Mouse (Mus musculus): ENCODE data around the gene Nhlh2. TPM values are rescaled to one million over a fixed set of nuclear protein-coding genes. Genes with fewer than 3 reads are reported as not detected.

The Nhlh2 gene
- polyA plus RNA-seq, 1 experiment from 2014 or later, result 18.4 TPM

- no peak overlapping the region for H3K9ac ChIP-seq (ENCODE audit: low read length)
- ATAC-seq (no peak), DNase-seq (ENCODE audit: low spot score) (no peak)
- H3K4me2 ChIP-seq (ENCODE audit: low read length), result no peak overlapping the region
- H3K4me1 ChIP-seq (ENCODE audit: control insufficient read depth, insufficient read depth, low read length), result peaks cover 4% of the 10 kb centered on the region; the same call in 1 of the 2 replicates
- H3K27ac ChIP-seq (ENCODE audit: low read depth, low read length), result no peak overlapping the region
- no peaks in the 10 kb centered on the region for H3K36me3 ChIP-seq (ENCODE audit: control insufficient read depth, insufficient read depth, low read length)
- H3K9me3 ChIP-seq (replicated peaks; ENCODE audit: control insufficient read depth, low read length), result no peaks in the 10 kb centered on the region
- H3K27me3 ChIP-seq (replicated peaks; ENCODE audit: control insufficient read depth, insufficient read depth, low read length), result no peaks in the 10 kb centered on the region
- WGBS, result 73% methylated on average over 1 of the region's 1 CpGs
- no peak overlapping the region for H3K4me3 ChIP-seq (ENCODE audit: low read depth, low read length)
These were observed 10.7 kb downstream of the Nhlh2 start for GRCm38 (mm10) chr3:102020604-102021003.

GRCm38 (mm10) chr3:102022721-102023120 lies 12.8 kb downstream of the Nhlh2 start:
- H3K9ac ChIP-seq (ENCODE audit: low read length), result no peak overlapping the region
- H3K27me3 ChIP-seq (replicated peaks; ENCODE audit: control insufficient read depth, insufficient read depth, low read length), result no peaks in the 10 kb centered on the region
- no peaks in the 10 kb centered on the region for H3K36me3 ChIP-seq (ENCODE audit: control insufficient read depth, insufficient read depth, low read length)
- peak overlapping the region; percentile 55; the same call in 1 of the 2 replicates for H3K27ac ChIP-seq (ENCODE audit: low read depth, low read length)
- WGBS, result 43% methylated on average over 2 of the region's 2 CpGs
- DNase-seq (ENCODE audit: low spot score) (no peak), ATAC-seq (no peak)
- H3K4me2 ChIP-seq (ENCODE audit: low read length), result no peak overlapping the region
- H3K4me3 ChIP-seq (ENCODE audit: low read depth, low read length), result no peak overlapping the region
- H3K4me1 ChIP-seq (ENCODE audit: control insufficient read depth, insufficient read depth, low read length), result peaks cover 6% of the 10 kb centered on the region; the same call in 1 of the 2 replicates
- H3K9me3 ChIP-seq (replicated peaks; ENCODE audit: control insufficient read depth, low read length), result no peaks in the 10 kb centered on the region

- Histone ChIP-seq H3K4me2 (ENCODE audit: low read length) (peak overlapping the region; percentile 52), H3K4me3 (ENCODE audit: low read depth, low read length) (peak overlapping the region; percentile 19; the same call in 1 of the 2 replicates), H3K4me1 (ENCODE audit: control insufficient read depth, insufficient read depth, low read length) (peaks cover 6% of the 10 kb centered on the region; the same call in 1 of the 2 replicates), H3K27ac (ENCODE audit: low read depth, low read length) (peak overlapping the region; percentile 55; the same call in 1 of the 2 replicates), H3K9me3 (replicated peaks; ENCODE audit: control insufficient read depth, low read length) (no peaks in the 10 kb centered on the region), H3K27me3 (replicated peaks; ENCODE audit: control insufficient read depth, insufficient read depth, low read length) (no peaks in the 10 kb centered on the region), H3K9ac (ENCODE audit: low read length) (peak overlapping the region; percentile 46; the same call in 1 of the 2 replicates), H3K36me3 (ENCODE audit: control insufficient read depth, insufficient read depth, low read length) (no peaks in the 10 kb centered on the region)
- 1% methylated on average over 29 of the region's 31 CpGs for WGBS
- no peak for DNase-seq (ENCODE audit: low spot score)
- ATAC-seq, result peak; percentile 63
These were observed 13.5 kb downstream of the Nhlh2 start for GRCm38 (mm10) chr3:102023337-102023736.

GRCm38 (mm10) chr3:102023829-102024228 lies 14.0 kb downstream of the Nhlh2 start:
- peak overlapping the region; percentile 55; the same call in 1 of the 2 replicates for H3K27ac ChIP-seq (ENCODE audit: low read depth, low read length)

GRCm38 (mm10) chr3:102024981-102025451 lies 15.1 kb downstream of the Nhlh2 start:
- DNase-seq (ENCODE audit: low spot score), result peak; percentile 83
- ATAC-seq, result peak; percentile 87
- WGBS, result 19% methylated on average over 9 of the region's 9 CpGs
- Histone ChIP-seq H3K9ac (ENCODE audit: low read length) (no peak overlapping the region), H3K4me3 (ENCODE audit: low read depth, low read length) (no peak overlapping the region), H3K27ac (ENCODE audit: low read depth, low read length) (peak overlapping the region; percentile 15; the same call in 1 of the 2 replicates), H3K9me3 (replicated peaks; ENCODE audit: control insufficient read depth, low read length) (no peaks in the 10 kb centered on the region), H3K4me1 (ENCODE audit: control insufficient read depth, insufficient read depth, low read length) (peaks cover 6% of the 10 kb centered on the region; the same call in 1 of the 2 replicates), H3K36me3 (ENCODE audit: control insufficient read depth, insufficient read depth, low read length) (no peaks in the 10 kb centered on the region), H3K4me2 (ENCODE audit: low read length) (no peak overlapping the region), H3K27me3 (replicated peaks; ENCODE audit: control insufficient read depth, insufficient read depth, low read length) (no peaks in the 10 kb centered on the region)

More at GRCm38 (mm10) chr3:102023829-102024228, 14.0 kb downstream of the Nhlh2 start:
- Histone ChIP-seq H3K4me3 (ENCODE audit: low read depth, low read length) (peak overlapping the region; percentile 19; the same call in 1 of the 2 replicates), H3K36me3 (ENCODE audit: control insufficient read depth, insufficient read depth, low read length) (no peaks in the 10 kb centered on the region), H3K9me3 (replicated peaks; ENCODE audit: control insufficient read depth, low read length) (no peaks in the 10 kb centered on the region), H3K4me2 (ENCODE audit: low read length) (peak overlapping the region; percentile 52), H3K4me1 (ENCODE audit: control insufficient read depth, insufficient read depth, low read length) (peaks cover 6% of the 10 kb centered on the region; the same call in 1 of the 2 replicates), H3K27me3 (replicated peaks; ENCODE audit: control insufficient read depth, insufficient read depth, low read length) (no peaks in the 10 kb centered on the region), H3K9ac (ENCODE audit: low read length) (peak overlapping the region; percentile 46; the same call in 1 of the 2 replicates)
- DNase-seq (ENCODE audit: low spot score), result peak; percentile 17
- ATAC-seq, result no peak
- WGBS, result 4% methylated on average over 5 of the region's 5 CpGs

- Histone ChIP-seq H3K4me2 (ENCODE audit: low read length) (no peak overlapping the region), H3K27ac (ENCODE audit: low read depth, low read length) (peak overlapping the region; percentile 65; the same call in 1 of the 2 replicates), H3K9ac (ENCODE audit: low read length) (no peak overlapping the region), H3K27me3 (replicated peaks; ENCODE audit: control insufficient read depth, insufficient read depth, low read length) (no peaks in the 10 kb centered on the region), H3K4me1 (ENCODE audit: control insufficient read depth, insufficient read depth, low read length) (peaks cover 6% of the 10 kb centered on the region; the same call in 1 of the 2 replicates), H3K9me3 (replicated peaks; ENCODE audit: control insufficient read depth, low read length) (no peaks in the 10 kb centered on the region), H3K4me3 (ENCODE audit: low read depth, low read length) (no peak overlapping the region), H3K36me3 (ENCODE audit: control insufficient read depth, insufficient read depth, low read length) (no peaks in the 10 kb centered on the region)
- ATAC-seq, result peak; percentile 52
- WGBS, result 58% methylated on average over 5 of the region's 5 CpGs
- DNase-seq (ENCODE audit: low spot score), result no peak
These were observed 15.8 kb downstream of the Nhlh2 start for GRCm38 (mm10) chr3:102025659-102026058.

GRCm38 (mm10) chr3:102027880-102028279 lies 18.0 kb downstream of the Nhlh2 start:
- H3K27me3 ChIP-seq (replicated peaks; ENCODE audit: control insufficient read depth, insufficient read depth, low read length), result no peaks in the 10 kb centered on the region
- H3K9me3 ChIP-seq (replicated peaks; ENCODE audit: control insufficient read depth, low read length), result no peaks in the 10 kb centered on the region
- no peaks in the 10 kb centered on the region for H3K36me3 ChIP-seq (ENCODE audit: control insufficient read depth, insufficient read depth, low read length)
- no peak for ATAC-seq
- H3K4me1 ChIP-seq (ENCODE audit: control insufficient read depth, insufficient read depth, low read length), result peaks cover 6% of the 10 kb centered on the region; the same call in 1 of the 2 replicates
- H3K4me2 ChIP-seq (ENCODE audit: low read length), result no peak overlapping the region
- no peak overlapping the region for H3K9ac ChIP-seq (ENCODE audit: low read length)
- WGBS, result 72% methylated on average over 6 of the region's 6 CpGs
- DNase-seq (ENCODE audit: low spot score), result no peak
- no peak overlapping the region for H3K27ac ChIP-seq (ENCODE audit: low read depth, low read length)
- no peak overlapping the region for H3K4me3 ChIP-seq (ENCODE audit: low read depth, low read length)

GRCm38 (mm10) chr3:102037806-102038205 lies 27.9 kb downstream of the Nhlh2 start:
- Histone ChIP-seq H3K9me3 (replicated peaks; ENCODE audit: control insufficient read depth, low read length) (no peaks in the 10 kb centered on the region), H3K9ac (ENCODE audit: low read length) (no peak overlapping the region), H3K27me3 (replicated peaks; ENCODE audit: control insufficient read depth, insufficient read depth, low read length) (no peaks in the 10 kb centered on the region), H3K4me3 (ENCODE audit: low read depth, low read length) (no peak overlapping the region), H3K36me3 (ENCODE audit: control insufficient read depth, insufficient read depth, low read length) (no peaks in the 10 kb centered on the region), H3K27ac (ENCODE audit: low read depth, low read length) (no peak overlapping the region), H3K4me1 (ENCODE audit: control insufficient read depth, insufficient read depth, low read length) (no peaks in the 10 kb centered on the region), H3K4me2 (ENCODE audit: low read length) (no peak overlapping the region)
- DNase-seq (ENCODE audit: low spot score) (no peak), ATAC-seq (no peak)
- WGBS, result 92% methylated on average over 5 of the region's 5 CpGs

GRCm38 (mm10) chr3:102038608-102039007 lies 28.7 kb downstream of the Nhlh2 start:
- DNase-seq (ENCODE audit: low spot score) (no peak), ATAC-seq (no peak)
- Histone ChIP-seq H3K27ac (ENCODE audit: low read depth, low read length) (no peak overlapping the region), H3K9me3 (replicated peaks; ENCODE audit: control insufficient read depth, low read length) (no peaks in the 10 kb centered on the region), H3K27me3 (replicated peaks; ENCODE audit: control insufficient read depth, insufficient read depth, low read length) (no peaks in the 10 kb centered on the region), H3K36me3 (ENCODE audit: control insufficient read depth, insufficient read depth, low read length) (no peaks in the 10 kb centered on the region), H3K4me2 (ENCODE audit: low read length) (no peak overlapping the region), H3K9ac (ENCODE audit: low read length) (no peak overlapping the region), H3K4me1 (ENCODE audit: control insufficient read depth, insufficient read depth, low read length) (no peaks in the 10 kb centered on the region), H3K4me3 (ENCODE audit: low read depth, low read length) (no peak overlapping the region)
- WGBS, result 74% methylated on average over 6 of the region's 6 CpGs
